Mouse (Mus musculus) stomach, postnatal 0 days (tissue): Measurements from ENCODE around the gene Gm7145. TPM values are rescaled to one million over a fixed set of nuclear protein-coding genes. Genes with fewer than 3 reads are reported as not detected.
"Not testable (repeated sequence)": the region's sequence is repeated elsewhere in the genome, so short reads cannot be mapped to it uniquely, and the experiment has no call there.

Source experiments
- ATAC-seq: fragments of 200-750 bp; cut with Nextera tagmentation; 2 replicates; pipeline ENCODE4 v1.8.0; 2017; ENCODE audit not compliant: low FRiP score, low TSS enrichment
- DNase-seq: peaks from one replicate; pipeline ENCODE4 v3.0.0-alpha.2; 2016; ENCODE audit warnings: low spot score
- H3K27ac ChIP-seq: fragments of 300-500 bp; sonication (generic); replicated peaks from 2 replicates; pipeline ENCODE4 v1.5.1; 2014; ENCODE audit warnings: mild to moderate bottlenecking, control low read depth
- H3K27me3 ChIP-seq: fragments of 300-500 bp; sonication (generic); 2 replicates; pipeline ENCODE4 v1.6.1; 2014; ENCODE audit warnings: low read length; ENCODE audit not compliant: control insufficient read depth, insufficient read depth
- H3K36me3 ChIP-seq: fragments of 300-500 bp; sonication (generic); 2 replicates; pipeline ENCODE4 v1.6.1; 2014; ENCODE audit warnings: low read length, mixed read lengths; ENCODE audit not compliant: control insufficient read depth, insufficient read depth
- H3K4me1 ChIP-seq: fragments of 300-500 bp; sonication (generic); replicated peaks from 2 replicates; pipeline ENCODE4 v1.6.1; 2014; ENCODE audit warnings: antibody characterized with exemption; ENCODE audit not compliant: control insufficient read depth, insufficient read depth
- H3K4me2 ChIP-seq: fragments of 300-500 bp; sonication (generic); replicated peaks from 2 replicates; pipeline ENCODE4 v1.6.1; 2014; ENCODE audit warnings: low read depth, mild to moderate bottlenecking, control low read depth, moderate library complexity
- H3K4me3 ChIP-seq: fragments of 300-500 bp; sonication (generic); 2 replicates; pipeline ENCODE4 v1.5.1; 2014; ENCODE audit warnings: low read depth, low read length, control low read depth
- H3K9ac ChIP-seq: fragments of 300-500 bp; sonication (generic); 2 replicates; pipeline ENCODE4 v1.6.1; 2014; ENCODE audit warnings: mild to moderate bottlenecking, low read length, control low read depth, mixed read lengths
- H3K9me3 ChIP-seq: fragments of 300-500 bp; sonication (generic); 2 replicates; pipeline ENCODE4 v1.6.1; 2016; ENCODE audit warnings: low read length; ENCODE audit not compliant: control insufficient read depth
- CTCF ChIP-seq: IDR thresholded peaks from 2 replicates; pipeline ENCODE4 v1.5.1; 2016; ENCODE audit warnings: antibody characterized with exemption, low read depth, mild to moderate bottlenecking, moderate library complexity
- EP300 ChIP-seq: optimal IDR thresholded peaks from 2 replicates; pipeline ENCODE3; 2016; ENCODE audit warnings: antibody characterized with exemption
- WGBS: fragments of 180-500 bp; shearing (Covaris S2); extraction: QIAGEN DNeasy Blood & Tissue Kit; methylation state at CpG from one replicate; pipeline ENCODE4 v1.1.7; 2014; 5-methylcytosine and 5-hydroxymethylcytosine counted together
- polyA plus RNA-seq: library from polyadenylated mRNA; unstranded; fragments of >200 nt; fragmentation: Nextera tagmentation; extraction: Ambion mirVana; gene quantifications from 2 replicates; pipeline ENCODE4 v1.2.1, GENCODE M21; 2015

Gene Gm7145
- polyA plus RNA-seq = not detected in 2 replicates

DNA sequence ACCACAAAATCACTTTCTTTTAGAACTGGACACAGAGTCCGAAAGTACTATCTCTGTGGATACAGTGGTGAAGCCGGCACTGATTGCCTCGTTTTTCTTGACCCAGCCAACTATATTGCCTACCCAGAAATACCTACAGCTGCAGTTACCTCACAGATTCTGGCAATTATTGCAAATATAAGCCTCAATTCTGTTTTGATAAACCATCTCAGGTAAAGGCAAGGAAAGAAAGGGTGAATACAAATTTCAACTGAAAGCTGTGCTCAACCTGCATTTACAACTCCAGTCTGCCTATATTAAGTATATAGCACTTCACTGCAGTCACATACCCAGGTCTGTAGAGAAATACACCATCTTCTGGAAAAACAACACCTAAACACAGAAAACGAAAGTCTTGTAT lies at the start of gene Gm7145:
Gene Gm7145, plus strand, starts transcription at position 301 of the 400 bp plus-strand sequence.
- 66% methylated on average over 4 of the region's 4 CpGs for WGBS
- Histone ChIP-seq H3K4me1 (no peaks in the 10 kb centered on the region), H3K4me2 (no peak within 1 kb of the TSS), H3K27me3 (no peaks in the 10 kb centered on the region), H3K4me3 (no peak within 1 kb of the TSS), H3K36me3 (no peaks in the 10 kb centered on the region), H3K9ac (no peak within 1 kb of the TSS), H3K9me3 (no peaks in the 10 kb centered on the region), H3K27ac (no peak within 1 kb of the TSS)
- no peak for ATAC-seq
- no peak for TF ChIP-seq CTCF
- TF ChIP-seq EP300 = no peak
- DNase-seq = no peak

DNA sequence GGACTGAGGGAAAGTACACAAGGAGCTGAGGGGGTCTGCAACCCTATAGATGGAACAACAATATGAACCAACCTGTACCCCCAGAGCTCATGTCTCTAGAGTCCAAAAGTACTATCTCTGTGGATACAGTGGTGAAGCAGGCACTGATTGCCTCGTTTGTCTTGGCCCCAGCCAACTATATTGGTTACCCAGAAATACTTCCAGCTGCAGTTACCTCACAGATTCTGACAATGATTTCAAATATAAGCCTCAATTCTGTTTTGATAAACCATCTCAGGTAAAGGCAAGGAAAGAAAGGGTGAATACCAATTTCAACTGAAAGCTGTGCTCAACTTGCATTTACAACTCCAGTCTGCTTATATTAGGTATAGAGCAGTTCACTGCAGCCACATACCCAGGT lies 38.0 kb upstream of the Gm7145 start, which contains the start of gene Gm28168:
Gene Gm28168, plus strand, starts transcription at position 301 of the 400 bp plus-strand sequence.
- H3K4me2 ChIP-seq, H3K4me1 ChIP-seq, DNase-seq, H3K27me3 ChIP-seq, H3K36me3 ChIP-seq, H3K27ac ChIP-seq, H3K4me3 ChIP-seq, ATAC-seq, H3K9ac ChIP-seq, H3K9me3 ChIP-seq: not testable (repeated sequence)
- 67% methylated on average over 1 of the region's 1 CpGs for WGBS

GRCm38 (mm10) chr1:118003876-118004275 lies 38.1 kb downstream of the Gm7145 start:
- not testable (repeated sequence) for H3K36me3 ChIP-seq, H3K9me3 ChIP-seq, ATAC-seq, H3K4me2 ChIP-seq, H3K9ac ChIP-seq, H3K4me3 ChIP-seq, H3K4me1 ChIP-seq, H3K27me3 ChIP-seq, DNase-seq, H3K27ac ChIP-seq

- not testable (repeated sequence) for DNase-seq, H3K9ac ChIP-seq, H3K36me3 ChIP-seq, H3K4me1 ChIP-seq, H3K27ac ChIP-seq, H3K4me3 ChIP-seq, H3K27me3 ChIP-seq, ATAC-seq, H3K4me2 ChIP-seq, H3K9me3 ChIP-seq
- TF ChIP-seq CTCF = peak; percentile 55
- whole genome bisulfite sequencing = 26% methylated on average over 8 of the region's 8 CpGs
Observed at GRCm38 (mm10) chr1:118012736-118013135, 47.0 kb downstream of the Gm7145 start.

Other genes starting within 250 kb of the Gm7145 start
- not detected in 2 replicates for gene B020011L13Rik, start 184.8 kb upstream of the Gm7145 start, polyA plus RNA-seq
- gene Gm28360, start 135.9 kb upstream of the Gm7145 start, polyA plus RNA-seq = not detected in 2 replicates
- gene Gm28168, start 37.9 kb upstream of the Gm7145 start, polyA plus RNA-seq = not detected in 2 replicates
- 0.02 and 0.07 TPM in 2 replicates for gene Gm29106, start 210.6 kb downstream of the Gm7145 start, polyA plus RNA-seq